In genomic region chr13:33762293-33763125, GRCm38 (mm10) we compare ENCODE assay signal across 8 mouse cellular contexts.
DNase-seq lines count a peak whose midpoint lies in the region; ATAC-seq lines count a peak whose summit lies in the region.

No protein-coding gene starts in this region.

- H3K27ac ChIP-seq in intestine, embryonic 15.5 days = 0 out of 2 replicates have a peak overlapping the region, but pooled peaks have one; percentile 0

- H3K27me3 ChIP-seq in megakaryocyte, embryonic 14.5 days (replicated peaks) = no peaks in the 10 kb centered on the region
- H3K27me3 ChIP-seq in intestine, embryonic 15.5 days (replicated peaks) = no peaks in the 10 kb centered on the region

- H3K36me3 ChIP-seq in megakaryocyte, embryonic 14.5 days (replicated peaks; ENCODE audit: low read length) = no peaks in the 10 kb centered on the region
- no peaks in the 10 kb centered on the region for H3K36me3 ChIP-seq in intestine, embryonic 15.5 days

- DNase-seq in cerebellum, adult 18-20 months = peak; percentile 75 to 77
- DNase-seq in gastrocnemius, adult 18-20 months (ENCODE audit: low spot score) = peak; percentile 67
- peak; percentile 13 to 17 for DNase-seq in left cerebral cortex, adult 8-10 months (ENCODE audit: low spot score in 2 of 2)
- DNase-seq in mesoderm, embryonic 11.5 days (ENCODE audit: low read depth, low spot score) = peak; percentile 76
- DNase-seq in thymus, postnatal 4 days = peak; percentile 51

- 31% methylated on average over 18 of the region's 18 CpGs for WGBS in intestine, embryonic 15.5 days

- H3K9ac ChIP-seq in intestine, embryonic 15.5 days = no peak overlapping the region

- peaks cover 20% of the 10 kb centered on the region for H3K4me1 ChIP-seq in megakaryocyte, embryonic 14.5 days
- no peaks in the 10 kb centered on the region for H3K4me1 ChIP-seq in intestine, embryonic 15.5 days (replicated peaks)

- H3K4me2 ChIP-seq in intestine, embryonic 15.5 days (replicated peaks) = peak overlapping the region; percentile 61

- no peaks in the 10 kb centered on the region for H3K9me3 ChIP-seq in megakaryocyte, embryonic 14.5 days
- no peaks in the 10 kb centered on the region for H3K9me3 ChIP-seq in intestine, embryonic 15.5 days

- H3K4me3 ChIP-seq in megakaryocyte, embryonic 14.5 days (replicated peaks) = peak overlapping the region; percentile 86
- peak overlapping the region; percentile 25 for H3K4me3 ChIP-seq in intestine, embryonic 15.5 days (replicated peaks)

- no peak for ATAC-seq in megakaryocyte, adult 5-6 weeks (ENCODE audit: poor library complexity, severe bottlenecking)
- ATAC-seq in intestine, embryonic 15.5 days = peak; percentile 85

Comparison
In these comparisons a context has a peak if more than half of its experiments do, and no peak if none do; other contexts are left out.
1. DNase-seq: peak in every context shown above with its lines; median percentile 76 in cerebellum, adult 18-20 months; 76 in mesoderm, embryonic 11.5 days; 67 in gastrocnemius, adult 18-20 months; 51 in thymus, postnatal 4 days; 15 in left cerebral cortex, adult 8-10 months.